Mouse (Mus musculus) liver, postnatal 0 days (tissue): ENCODE data around the gene Slc23a3. TPM values are rescaled to one million over a fixed set of nuclear protein-coding genes. Genes with fewer than 3 reads are reported as not detected.

Experiments
- ATAC-seq: fragments of 200-750 bp; cut with Nextera tagmentation; 2 replicates; pipeline ENCODE4 v1.8.0; 2017; ENCODE audit warnings: mild to moderate bottlenecking, moderate library complexity
- DNase-seq: peaks from one replicate; pipeline ENCODE4 v3.0.0-alpha.2; 2016
- H3K27ac ChIP-seq: fragments of 300-500 bp; sonication (generic); 2 replicates; pipeline ENCODE4 v1.5.1; 2014; ENCODE audit warnings: antibody characterized with exemption, moderate library complexity, mild to moderate bottlenecking, low read depth
- H3K27me3 ChIP-seq: fragments of 300-500 bp; sonication (generic); 2 replicates; pipeline ENCODE4 v1.6.1; 2014; ENCODE audit warnings: low read length, control low read depth, mixed read lengths; ENCODE audit not compliant: insufficient read depth
- H3K36me3 ChIP-seq: fragments of 300-500 bp; sonication (generic); replicated peaks from 2 replicates; pipeline ENCODE4 v1.6.1; 2014; ENCODE audit warnings: mild to moderate bottlenecking, control low read depth, low read length, moderate library complexity, mixed read lengths; ENCODE audit not compliant: insufficient read depth
- H3K4me1 ChIP-seq: fragments of 300-500 bp; sonication (generic); 2 replicates; pipeline ENCODE4 v1.6.1; 2014; ENCODE audit warnings: antibody characterized with exemption, mild to moderate bottlenecking, control low read depth; ENCODE audit not compliant: insufficient read depth
- H3K4me2 ChIP-seq: fragments of 300-500 bp; sonication (generic); 2 replicates; pipeline ENCODE4 v1.6.1; 2014; ENCODE audit warnings: low read depth, mild to moderate bottlenecking, low read length, moderate library complexity, mixed read lengths
- H3K4me3 ChIP-seq: fragments of 300-500 bp; sonication (generic); 2 replicates; pipeline ENCODE4 v1.5.1; 2014; ENCODE audit warnings: low read depth, low read length
- H3K9ac ChIP-seq: fragments of 300-500 bp; sonication (generic); replicated peaks from 2 replicates; pipeline ENCODE4 v1.6.1; 2014; ENCODE audit warnings: mild to moderate bottlenecking, moderate library complexity
- H3K9me3 ChIP-seq: fragments of 300-500 bp; sonication (generic); 2 replicates; pipeline ENCODE4 v1.6.1; 2016; ENCODE audit warnings: mild to moderate bottlenecking, control low read depth, low read length, mixed read lengths
- CTCF ChIP-seq: sonication (generic); IDR thresholded peaks from 2 replicates; pipeline ENCODE4 v1.5.1; 2016; ENCODE audit warnings: antibody characterized with exemption, low read depth
- EP300 ChIP-seq: IDR thresholded peaks from 2 replicates; pipeline ENCODE4 v1.6.1; 2016; ENCODE audit warnings: antibody characterized with exemption, low read depth, mild to moderate bottlenecking
- WGBS: fragments of 180-500 bp; shearing (Covaris S2); extraction: QIAGEN DNeasy Blood & Tissue Kit; methylation state at CpG from one replicate; pipeline ENCODE4 v1.1.7; 2014; ENCODE audit not compliant: insufficient replicate concordance; 5-methylcytosine and 5-hydroxymethylcytosine counted together
- polyA plus RNA-seq: library from polyadenylated mRNA; unstranded; fragments of >200 nt; fragmentation: Nextera tagmentation; extraction: Ambion mirVana; gene quantifications from 2 replicates; pipeline ENCODE4 v1.2.1, GENCODE M21; 2015

Slc23a3 gene
- 2.3 and 2.8 TPM in 2 replicates for polyA plus RNA-seq

DNA sequence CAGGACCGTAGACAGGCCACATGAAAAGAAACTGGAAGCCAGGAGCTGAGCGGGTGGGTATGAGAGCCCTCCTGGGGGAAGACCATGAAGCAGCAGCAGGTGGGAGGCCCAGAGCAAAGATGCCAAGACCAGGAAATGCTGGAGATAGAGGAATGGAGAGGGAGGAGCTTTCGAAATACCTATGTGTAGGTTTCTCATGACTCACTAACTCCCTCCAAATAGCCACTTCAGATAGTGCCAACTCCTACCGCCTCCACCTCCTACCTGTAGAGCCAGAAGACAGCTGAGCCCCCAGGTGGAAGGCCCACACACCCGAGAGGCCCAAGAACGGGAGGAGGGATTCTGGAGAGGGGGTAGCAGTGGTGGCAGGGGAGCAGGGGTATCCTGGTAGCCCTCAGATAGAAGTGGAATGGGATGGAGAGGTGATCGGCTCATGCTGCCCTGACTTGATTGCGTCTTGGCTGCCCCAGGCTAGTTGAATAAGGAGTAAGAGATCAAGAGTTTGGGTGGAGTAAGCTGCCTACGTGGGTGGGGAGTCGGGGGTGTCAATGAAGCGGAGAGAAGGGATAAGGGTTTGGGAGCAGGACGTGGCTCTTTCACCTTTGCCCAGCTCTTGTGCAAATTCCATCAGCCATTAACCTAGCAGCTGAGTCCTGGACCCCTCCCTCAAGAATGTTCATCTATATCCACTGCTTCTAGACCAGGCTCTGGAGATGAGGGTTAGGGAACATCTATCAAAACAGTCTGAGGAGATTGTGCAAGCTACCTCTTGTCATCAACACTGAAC, at the start of gene Slc23a3:
Slc23a3 (minus strand) TSS at position 470 of the 787 bp plus-strand sequence.
- DNase-seq (no peak), ATAC-seq (peak; percentile 44)
- no peak within 1 kb of the TSS for H3K4me3 ChIP-seq
- H3K4me1 ChIP-seq = peaks cover 34% of the 10 kb centered on the region
- TF ChIP-seq CTCF (no peak), EP300 (no peak)
- H3K27me3 ChIP-seq = no peaks in the 10 kb centered on the region
- no peak within 1 kb of the TSS; the same call in 1 of the 2 replicates for H3K9ac ChIP-seq
- no peaks in the 10 kb centered on the region for H3K9me3 ChIP-seq
- H3K4me2 ChIP-seq = no peak within 1 kb of the TSS; the same call in 1 of the 2 replicates
- H3K27ac ChIP-seq = 0 out of 2 replicates have a peak within 1 kb of the TSS, but pooled peaks have one; percentile 30
- peaks cover 37% of the 10 kb centered on the region for H3K36me3 ChIP-seq
- WGBS = 52% methylated on average over 12 of the region's 12 CpGs

DNA sequence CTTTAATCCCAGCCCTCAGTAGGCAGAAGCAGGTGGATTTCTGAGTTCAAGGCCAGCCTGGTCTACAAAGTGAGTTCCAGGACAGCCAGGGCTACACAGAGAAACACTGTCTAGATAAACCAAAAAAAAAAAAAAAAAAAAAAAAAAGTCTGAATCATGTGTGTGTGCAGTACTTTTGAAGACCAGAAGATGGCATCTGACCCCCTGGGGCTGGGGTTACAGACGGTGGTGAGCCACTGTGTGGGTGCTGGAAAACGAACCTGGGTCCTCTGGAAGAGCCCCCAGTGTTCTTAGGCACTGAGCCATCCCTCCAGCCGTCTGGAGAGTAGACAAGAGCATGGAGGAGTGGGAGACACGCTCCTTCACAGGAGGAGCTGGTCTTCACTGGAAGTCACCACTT, 48.5 kb upstream of the Slc23a3 start:
- H3K36me3 ChIP-seq = peaks cover 70% of the 10 kb centered on the region
- 72% methylated on average over 4 of the region's 4 CpGs for WGBS

DNA sequence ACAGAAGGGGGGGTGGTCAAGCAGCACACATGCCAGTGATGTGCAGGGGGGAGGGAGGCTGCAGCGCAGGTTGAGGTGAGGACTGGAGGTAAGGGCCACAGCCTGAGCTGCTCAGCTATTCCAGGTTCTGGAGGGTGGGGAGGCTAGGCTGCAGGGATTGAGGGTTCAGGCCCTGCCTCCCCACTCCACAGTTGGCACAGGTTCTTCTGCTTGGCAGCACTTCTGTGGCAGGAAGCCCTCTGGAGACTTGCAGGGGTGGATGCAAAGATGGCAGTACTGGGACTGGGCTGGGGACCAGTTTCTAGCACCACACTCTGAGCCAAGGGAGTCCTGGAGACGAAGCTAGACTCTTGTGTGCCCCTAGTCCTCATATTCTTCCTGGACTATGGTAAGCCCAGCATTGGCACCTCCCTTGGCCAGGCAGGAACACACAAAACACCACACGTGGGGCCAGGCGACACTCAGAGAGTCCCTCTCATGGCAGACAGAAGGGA, 47.7 kb upstream of the Slc23a3 start:
- H3K27ac ChIP-seq = no peak overlapping the region
- DNase-seq = no peak
- H3K36me3 ChIP-seq = peaks cover 70% of the 10 kb centered on the region

More for the DNA sequence above, 48.5 kb upstream of the Slc23a3 start:
- ATAC-seq (no peak), DNase-seq (no peak)
- Histone ChIP-seq H3K4me1 (peaks cover 13% of the 10 kb centered on the region), H3K4me3 (no peak overlapping the region), H3K9me3 (0 out of 2 replicates have a peak, but pooled peaks cover 2% of the 10 kb centered on the region), H3K27me3 (no peaks in the 10 kb centered on the region), H3K27ac (no peak overlapping the region), H3K9ac (no peak overlapping the region), H3K4me2 (no peak overlapping the region)
- TF ChIP-seq CTCF = peak; percentile 46
- TF ChIP-seq EP300 = no peak

DNA sequence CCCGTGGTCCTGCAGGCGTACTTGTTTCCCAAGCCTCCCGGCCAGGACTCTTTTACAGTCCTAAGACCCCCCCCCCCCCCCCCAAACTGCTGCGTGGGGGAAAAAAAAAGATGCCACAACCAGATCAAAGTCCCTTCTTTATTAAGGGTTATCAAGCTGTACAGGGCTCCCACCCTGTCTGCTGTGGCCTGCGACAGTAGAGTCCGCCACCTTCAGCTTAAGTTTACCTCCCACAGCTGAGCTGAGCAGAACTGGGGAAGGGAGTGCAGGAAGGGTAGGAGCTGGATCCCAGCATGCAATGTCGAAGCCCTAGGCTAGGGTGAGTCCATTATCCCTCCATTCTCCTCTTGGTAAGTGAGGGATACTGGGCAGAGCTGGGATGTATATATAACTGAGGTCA, 47.1 kb upstream of the Slc23a3 start:
- 45% methylated on average over 7 of the region's 7 CpGs for WGBS
- H3K4me3 ChIP-seq = peak overlapping the region; percentile 83
- H3K9ac ChIP-seq = no peak overlapping the region
- H3K4me1 ChIP-seq = peaks cover 13% of the 10 kb centered on the region
- H3K27me3 ChIP-seq = no peaks in the 10 kb centered on the region
- no peak for ATAC-seq
- peaks cover 70% of the 10 kb centered on the region for H3K36me3 ChIP-seq
- 0 out of 2 replicates have a peak, but pooled peaks cover 2% of the 10 kb centered on the region for H3K9me3 ChIP-seq
- TF ChIP-seq CTCF = no peak
- DNase-seq = no peak
- H3K27ac ChIP-seq = peak overlapping the region; percentile 59
- peak overlapping the region; percentile 97 for H3K4me2 ChIP-seq

More for the DNA sequence above, 47.7 kb upstream of the Slc23a3 start:
- H3K9me3 ChIP-seq = 0 out of 2 replicates have a peak, but pooled peaks cover 2% of the 10 kb centered on the region
- 88% methylated on average over 4 of the region's 4 CpGs for WGBS
- H3K9ac ChIP-seq = no peak overlapping the region
- no peak for ATAC-seq
- no peak overlapping the region for H3K4me3 ChIP-seq
- no peaks in the 10 kb centered on the region for H3K27me3 ChIP-seq
- no peak for TF ChIP-seq EP300
- TF ChIP-seq CTCF = no peak
- no peak overlapping the region for H3K4me2 ChIP-seq
- H3K4me1 ChIP-seq = peaks cover 13% of the 10 kb centered on the region

DNA sequence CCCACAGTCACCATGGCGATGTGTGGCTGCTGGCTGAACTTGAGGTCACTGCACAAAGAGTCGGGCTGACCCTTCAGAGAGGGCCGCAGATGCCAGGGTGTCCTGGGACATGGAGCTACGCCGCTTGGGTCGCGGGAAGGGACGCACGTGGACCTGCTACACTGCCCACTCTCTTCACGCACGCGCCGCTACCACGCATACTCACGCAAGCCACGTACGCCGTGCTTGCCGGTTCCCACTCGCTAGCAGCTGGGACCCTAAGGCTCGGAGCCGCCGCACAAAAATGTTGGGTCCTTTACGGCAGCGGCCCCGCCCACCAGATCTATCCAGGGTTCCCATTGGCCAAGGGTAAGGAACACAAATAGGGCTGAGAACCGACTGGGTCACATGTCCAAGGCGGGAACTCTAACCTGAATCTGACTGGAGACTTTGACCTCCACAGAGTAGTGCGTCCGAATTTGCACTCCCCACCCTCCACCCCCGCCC, 46.5 kb upstream of the Slc23a3 start, which contains the start of gene Abcb6:
Abcb6 (minus strand) TSS at position 288 of the 486 bp plus-strand sequence.
- no peak for TF ChIP-seq CTCF
- 0 out of 2 replicates have a peak, but pooled peaks have one; percentile 20 for TF ChIP-seq EP300
- H3K4me1 ChIP-seq = peaks cover 13% of the 10 kb centered on the region

More for the DNA sequence above, 46.5 kb upstream of the Slc23a3 start, which contains the start of gene Abcb6:
- Histone ChIP-seq H3K27ac (peak within 1 kb of the TSS; percentile 99), H3K4me3 (peak within 1 kb of the TSS; percentile 83), H3K4me2 (peak within 1 kb of the TSS; percentile 97), H3K9me3 (0 out of 2 replicates have a peak, but pooled peaks cover 2% of the 10 kb centered on the region), H3K9ac (peak within 1 kb of the TSS; percentile 93), H3K27me3 (no peaks in the 10 kb centered on the region), H3K36me3 (peaks cover 69% of the 10 kb centered on the region)
- ATAC-seq (peak; percentile 86), DNase-seq (peak; percentile 93)
- WGBS = 0% methylated on average over 31 of the region's 31 CpGs
